Mouse (Mus musculus) E14TG2a.4 (cell line): ENCODE results near the gene Ibtk.

Source experiments
- CTCF ChIP-seq: conservative IDR thresholded peaks from 2 replicates; pipeline ENCODE4 v1.5.1; 2014; ENCODE audit warnings: low read length
- NANOG ChIP-seq: IDR thresholded peaks from 2 replicates; pipeline ENCODE4 v1.6.1; 2014; ENCODE audit warnings: borderline replicate concordance, low read length, mixed read lengths
- POU5F1 ChIP-seq: IDR thresholded peaks from 2 replicates; pipeline ENCODE4 v1.6.1; 2014; ENCODE audit warnings: low read length, borderline replicate concordance

GRCm38 (mm10) chr9:85675131-85675905 lies 73.8 kb downstream of the Ibtk start:
- TF ChIP-seq CTCF = no peak
- no peak for TF ChIP-seq POU5F1
- TF ChIP-seq NANOG = no peak
